Mouse (Mus musculus) stomach, embryonic 14.5 days (tissue): ENCODE results near the gene Pcdh15. TPM values are rescaled to one million over a fixed set of nuclear protein-coding genes. Genes with fewer than 3 reads are reported as not detected.

Experiments used
- ATAC-seq: fragments of 200-750 bp; cut with Nextera tagmentation; 2 replicates; pipeline ENCODE4 v1.8.0; 2017; ENCODE audit warnings: low read depth, moderate TSS enrichment; ENCODE audit not compliant: insufficient number of reproducible peaks, insufficient read depth, low FRiP score
- H3K27ac ChIP-seq: fragments of 300-500 bp; sonication (generic); 2 replicates; pipeline ENCODE4 v1.5.1; 2014; ENCODE audit warnings: mild to moderate bottlenecking, low read length, moderate library complexity, mixed read lengths
- H3K27me3 ChIP-seq: fragments of 300-500 bp; sonication (generic); 2 replicates; pipeline ENCODE4 v1.6.1; 2014; ENCODE audit warnings: low read length, control low read depth, mixed read lengths; ENCODE audit not compliant: control insufficient read depth, insufficient read depth
- H3K36me3 ChIP-seq: fragments of 300-500 bp; sonication (generic); 2 replicates; pipeline ENCODE4 v1.6.1; 2014; ENCODE audit warnings: mild to moderate bottlenecking, control low read depth, low read length, moderate library complexity, mixed read lengths; ENCODE audit not compliant: control insufficient read depth, insufficient read depth
- H3K4me1 ChIP-seq: fragments of 300-500 bp; sonication (generic); 2 replicates; pipeline ENCODE4 v1.6.1; 2014; ENCODE audit warnings: low read length, control low read depth, mixed read lengths; ENCODE audit not compliant: control insufficient read depth, insufficient read depth
- H3K4me2 ChIP-seq: fragments of 300-500 bp; sonication (generic); replicated peaks from 2 replicates; pipeline ENCODE4 v1.6.1; 2014; ENCODE audit warnings: low read depth, low read length, control low read depth
- H3K4me3 ChIP-seq: fragments of 300-500 bp; sonication (generic); 2 replicates; pipeline ENCODE4 v1.5.1; 2014; ENCODE audit warnings: low read depth, low read length, control low read depth
- H3K9ac ChIP-seq: fragments of 300-500 bp; sonication (generic); replicated peaks from 2 replicates; pipeline ENCODE4 v1.6.1; 2014; ENCODE audit warnings: low read depth, mild to moderate bottlenecking, control low read depth, low read length, moderate library complexity, mixed read lengths
- H3K9me3 ChIP-seq: fragments of 300-500 bp; sonication (generic); 2 replicates; pipeline ENCODE4 v1.6.1; 2016; ENCODE audit warnings: low read depth, low read length, control low read depth; ENCODE audit not compliant: control insufficient read depth
- WGBS: fragments of 180-500 bp; shearing (Covaris S2); extraction: QIAGEN DNeasy Blood & Tissue Kit; methylation state at CpG from one replicate; pipeline ENCODE4 v1.1.7; 2014; 5-methylcytosine and 5-hydroxymethylcytosine counted together
- polyA plus RNA-seq: library from polyadenylated mRNA; unstranded; fragments of >200 nt; fragmentation: Nextera tagmentation; extraction: Ambion mirVana; gene quantifications from 2 replicates; pipeline ENCODE4 v1.2.1, GENCODE M21; 2014

The Pcdh15 gene
- polyA plus RNA-seq, 1 experiment from 2014 or later = 3.4 TPM

DNA sequence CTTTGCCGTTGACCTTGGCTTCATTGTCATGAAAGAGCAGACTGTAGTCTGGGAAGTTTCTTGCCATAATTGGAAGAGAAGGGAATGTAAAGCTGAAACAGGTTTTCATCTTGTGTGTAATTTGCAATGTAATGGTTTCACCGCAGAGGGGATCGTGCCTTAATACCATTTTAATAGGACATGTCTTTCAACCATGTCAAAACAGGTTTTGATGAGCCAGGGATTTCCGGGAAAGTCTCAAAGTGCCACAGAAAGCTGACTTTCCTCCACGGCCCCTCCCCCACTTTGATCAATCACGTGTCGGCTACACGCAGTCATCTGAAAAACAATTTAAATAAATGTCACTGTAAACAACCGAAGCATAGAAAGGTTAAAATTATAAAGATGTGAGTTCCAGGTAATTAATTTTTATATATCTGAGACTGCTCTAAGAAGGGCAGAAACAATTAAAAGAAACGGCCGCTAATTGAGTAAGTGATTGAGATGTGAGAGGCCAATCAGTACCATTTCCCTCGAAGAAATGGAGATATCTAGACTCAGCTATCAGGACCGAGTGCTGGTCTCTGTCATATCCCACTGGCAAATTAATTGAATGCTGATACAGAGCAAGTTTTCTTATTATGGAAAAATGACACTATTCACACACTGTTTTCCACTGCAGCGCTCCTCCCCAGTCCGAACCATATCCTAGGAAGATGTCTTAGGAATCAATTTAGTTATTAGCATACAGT lies 1158.7 kb downstream of the Pcdh15 start:
- no peaks in the 10 kb centered on the region for H3K4me1 ChIP-seq
- H3K9ac ChIP-seq = no peak overlapping the region
- no peaks in the 10 kb centered on the region for H3K9me3 ChIP-seq
- no peaks in the 10 kb centered on the region for H3K27me3 ChIP-seq
- H3K4me2 ChIP-seq = no peak overlapping the region
- 83% methylated on average over 15 of the region's 15 CpGs for WGBS
- no peak for ATAC-seq
- H3K4me3 ChIP-seq = no peak overlapping the region
- H3K36me3 ChIP-seq = no peaks in the 10 kb centered on the region
- no peak overlapping the region for H3K27ac ChIP-seq

DNA sequence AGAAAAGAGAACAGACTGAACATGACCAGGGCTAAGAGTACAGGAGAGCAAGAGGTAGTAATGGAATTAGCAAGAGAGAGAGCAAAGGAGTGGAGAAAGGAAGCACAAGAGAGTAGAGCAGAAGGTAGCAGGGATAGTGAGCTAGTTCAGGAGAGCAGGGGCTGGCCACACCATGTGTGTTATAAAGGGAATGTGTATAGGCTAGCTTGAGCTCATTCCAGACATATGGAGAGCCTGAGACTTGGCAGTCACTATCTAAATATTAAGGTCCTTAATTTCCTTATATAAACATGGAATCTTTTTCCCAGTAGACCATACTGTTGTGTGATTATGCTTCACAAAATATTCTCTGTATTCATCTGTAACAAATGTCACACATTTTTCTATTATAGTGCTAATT lies 1159.5 kb downstream of the Pcdh15 start:
- Histone ChIP-seq H3K4me3 (no peak overlapping the region), H3K27ac (peak overlapping the region; percentile 72; the same call in 1 of the 2 replicates), H3K9me3 (no peaks in the 10 kb centered on the region), H3K4me2 (no peak overlapping the region), H3K4me1 (no peaks in the 10 kb centered on the region), H3K27me3 (no peaks in the 10 kb centered on the region), H3K9ac (no peak overlapping the region), H3K36me3 (no peaks in the 10 kb centered on the region)
- ATAC-seq = peak; percentile 77; the same call in 1 of the 2 replicates

DNA sequence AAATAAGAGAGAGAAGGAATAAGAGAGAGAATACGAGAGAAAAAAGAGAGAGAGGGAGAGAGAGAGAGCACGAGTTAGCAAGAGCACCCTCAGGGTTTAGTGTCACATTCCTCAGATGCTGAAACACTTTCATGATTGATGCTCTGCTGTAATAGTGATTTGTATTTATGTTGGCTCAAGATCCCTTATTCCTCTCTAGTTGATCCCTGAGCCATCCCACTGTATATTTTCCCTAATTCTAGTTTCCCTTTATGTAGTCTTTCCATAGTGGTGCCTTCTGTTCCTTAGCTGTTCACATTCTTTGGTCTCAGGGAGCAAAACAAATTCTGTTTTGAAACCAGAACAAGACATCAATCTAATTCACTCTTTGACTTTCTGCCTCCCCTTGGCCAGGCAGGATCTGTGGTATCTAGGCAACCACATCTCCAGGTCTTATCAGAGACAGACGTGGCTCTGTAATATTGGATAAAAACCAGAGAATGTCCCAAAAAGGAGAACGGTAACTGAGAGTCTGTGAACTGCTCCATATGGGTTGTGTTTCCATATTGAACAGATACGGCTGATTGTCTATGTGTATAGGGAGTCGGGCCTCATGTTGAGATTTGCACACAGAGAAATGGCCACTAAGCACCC lies 1170.6 kb downstream of the Pcdh15 start:
- Histone ChIP-seq H3K9me3 (no peaks in the 10 kb centered on the region), H3K4me1 (no peaks in the 10 kb centered on the region), H3K36me3 (no peaks in the 10 kb centered on the region), H3K9ac (no peak overlapping the region), H3K27ac (no peak overlapping the region), H3K4me2 (no peak overlapping the region), H3K27me3 (no peaks in the 10 kb centered on the region), H3K4me3 (no peak overlapping the region)
- ATAC-seq = peak; percentile 18; the same call in 1 of the 2 replicates
- 33% methylated on average over 6 of the region's 6 CpGs for WGBS

DNA sequence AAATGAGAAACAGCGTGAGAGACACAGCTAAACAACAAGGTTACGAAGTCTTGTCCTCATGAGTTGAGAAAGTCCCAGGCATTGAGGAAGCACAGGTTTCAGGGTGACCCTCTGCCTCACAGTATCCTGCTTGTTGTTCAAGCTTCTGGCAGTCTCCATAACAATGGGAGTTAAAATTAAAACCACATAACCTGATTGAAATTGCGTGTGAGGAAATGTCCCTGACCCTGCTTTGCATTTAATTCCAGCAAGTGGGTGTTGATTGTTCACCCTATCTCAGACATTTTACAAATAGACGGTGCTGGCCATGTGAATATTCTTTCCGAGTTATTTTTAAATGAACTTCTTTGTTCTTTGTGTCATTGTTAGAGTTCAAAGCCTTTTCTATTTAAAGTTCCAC lies 1171.8 kb downstream of the Pcdh15 start:
- no peak for ATAC-seq
- Histone ChIP-seq H3K27me3 (no peaks in the 10 kb centered on the region), H3K9me3 (no peaks in the 10 kb centered on the region), H3K4me1 (no peaks in the 10 kb centered on the region), H3K9ac (no peak overlapping the region), H3K4me3 (no peak overlapping the region), H3K4me2 (no peak overlapping the region), H3K36me3 (no peaks in the 10 kb centered on the region), H3K27ac (no peak overlapping the region)
- 75% methylated on average over 5 of the region's 5 CpGs for WGBS

DNA sequence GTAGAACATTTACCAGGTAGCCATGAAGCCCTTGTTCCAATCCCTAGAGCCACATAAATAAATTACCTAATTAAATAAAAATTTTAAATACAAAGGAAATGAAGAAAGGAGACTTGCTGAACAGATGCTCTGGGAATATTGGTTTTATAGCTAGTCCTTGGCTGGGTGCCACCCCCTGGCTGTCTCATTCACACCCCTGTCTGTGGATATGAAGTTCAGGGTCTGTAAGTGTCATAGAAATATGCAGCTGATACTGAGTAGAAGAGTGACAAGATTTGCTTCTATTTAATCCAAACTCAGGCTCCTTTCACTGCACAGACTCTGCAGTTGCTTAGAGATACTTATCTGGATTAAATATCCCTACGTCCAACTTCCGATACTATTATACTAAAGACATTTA lies 1205.0 kb downstream of the Pcdh15 start:
- WGBS = 82% methylated on average over 2 of the region's 2 CpGs
- no peaks in the 10 kb centered on the region for H3K27me3 ChIP-seq
- no peak overlapping the region for H3K4me3 ChIP-seq
- H3K36me3 ChIP-seq = no peaks in the 10 kb centered on the region
- H3K4me1 ChIP-seq = no peaks in the 10 kb centered on the region
- H3K9me3 ChIP-seq = no peaks in the 10 kb centered on the region
- no peak for ATAC-seq
- no peak overlapping the region for H3K9ac ChIP-seq
- H3K27ac ChIP-seq = no peak overlapping the region
- H3K4me2 ChIP-seq = no peak overlapping the region

DNA sequence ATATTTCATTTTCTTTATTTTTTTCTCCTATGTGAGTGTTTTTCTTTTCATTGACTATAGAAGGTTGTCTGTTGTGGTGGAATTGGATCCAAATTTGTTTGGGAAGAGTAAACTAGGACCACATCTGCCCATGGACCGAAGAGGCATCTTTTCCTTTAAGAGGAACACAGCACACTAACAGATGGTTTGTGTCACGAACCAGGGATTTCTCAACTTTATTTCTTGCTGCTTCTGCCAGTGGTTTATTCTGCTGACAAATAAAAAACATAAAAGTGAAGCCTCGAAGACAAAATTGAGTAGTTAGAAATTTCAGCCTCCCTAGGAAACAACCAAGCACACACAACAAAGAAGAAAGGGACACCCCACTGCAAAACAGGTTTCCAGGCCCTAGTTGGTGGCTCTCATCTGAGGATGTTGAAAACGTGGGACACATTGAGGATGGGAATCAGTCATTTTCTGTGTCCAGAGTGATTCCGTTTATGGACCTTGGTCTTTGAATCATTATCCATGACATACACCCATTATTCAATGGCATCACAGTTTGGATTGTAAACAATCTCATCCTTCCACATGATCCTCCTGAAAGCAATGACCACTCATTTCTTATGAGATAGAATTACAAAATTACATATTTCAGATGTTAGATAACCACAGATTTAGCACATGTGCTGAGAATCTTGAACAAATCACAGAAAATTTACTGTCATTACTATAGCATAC lies 1206.5 kb downstream of the Pcdh15 start:
- no peak for ATAC-seq
- H3K36me3 ChIP-seq = no peaks in the 10 kb centered on the region
- no peak overlapping the region for H3K27ac ChIP-seq
- no peaks in the 10 kb centered on the region for H3K4me1 ChIP-seq
- H3K27me3 ChIP-seq = no peaks in the 10 kb centered on the region
- H3K4me3 ChIP-seq = no peak overlapping the region
- no peak overlapping the region for H3K4me2 ChIP-seq
- no peak overlapping the region for H3K9ac ChIP-seq
- 55% methylated on average over 5 of the region's 5 CpGs for WGBS
- no peaks in the 10 kb centered on the region for H3K9me3 ChIP-seq

DNA sequence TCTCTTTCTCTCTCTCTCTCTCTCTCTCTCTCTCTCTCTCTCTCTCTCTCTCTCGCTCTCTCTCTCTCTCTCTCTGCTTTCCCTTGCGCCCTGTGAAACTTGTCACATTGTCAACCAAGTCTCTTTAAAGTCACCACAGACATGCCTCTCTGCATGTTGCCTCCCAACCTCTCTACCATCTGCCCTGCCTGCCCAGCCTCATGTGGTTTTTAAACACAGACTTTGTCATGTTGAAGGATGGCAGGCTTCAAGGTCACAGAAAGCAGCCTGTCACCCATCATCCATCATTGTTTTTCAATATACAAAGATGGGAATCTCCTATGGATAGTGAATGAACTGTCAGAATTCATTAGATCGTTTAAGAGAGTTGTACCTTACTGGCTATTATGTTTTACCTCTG lies 1207.9 kb downstream of the Pcdh15 start:
- no peaks in the 10 kb centered on the region for H3K27me3 ChIP-seq
- H3K9ac ChIP-seq = no peak overlapping the region
- H3K36me3 ChIP-seq = no peaks in the 10 kb centered on the region
- H3K4me1 ChIP-seq = no peaks in the 10 kb centered on the region
- H3K4me3 ChIP-seq = no peak overlapping the region
- ATAC-seq = no peak
- H3K27ac ChIP-seq = no peak overlapping the region
- WGBS = 70% methylated on average over 3 of the region's 3 CpGs
- H3K9me3 ChIP-seq = no peaks in the 10 kb centered on the region
- no peak overlapping the region for H3K4me2 ChIP-seq

DNA sequence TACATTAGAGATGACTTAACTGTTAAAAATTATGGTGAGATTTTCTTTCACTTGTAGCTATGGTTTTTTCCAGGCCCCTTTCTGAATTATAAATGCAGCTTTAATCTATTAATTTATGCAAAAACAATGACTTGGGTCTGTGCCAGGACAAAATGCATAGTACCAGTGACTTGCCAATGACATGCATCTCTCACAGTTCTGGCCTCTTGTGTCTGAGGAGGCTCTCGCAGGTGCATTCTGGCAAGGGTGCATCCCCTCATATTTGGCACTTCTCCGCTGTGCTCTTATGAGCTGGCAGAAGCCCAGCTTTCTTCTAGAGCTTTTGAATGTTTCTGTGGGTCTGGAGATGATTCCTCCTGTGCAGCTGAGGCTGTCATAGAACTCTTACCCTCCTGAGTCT lies 1216.9 kb downstream of the Pcdh15 start:
- Histone ChIP-seq H3K4me3 (no peak overlapping the region), H3K27ac (no peak overlapping the region), H3K4me1 (no peaks in the 10 kb centered on the region), H3K36me3 (no peaks in the 10 kb centered on the region), H3K4me2 (no peak overlapping the region), H3K27me3 (no peaks in the 10 kb centered on the region), H3K9ac (no peak overlapping the region), H3K9me3 (no peaks in the 10 kb centered on the region)
- WGBS = 73% methylated on average over 2 of the region's 2 CpGs
- no peak for ATAC-seq
